Mouse (Mus musculus) right cerebral cortex, postnatal 14 days (tissue): ENCODE data around the gene Apopt1.
A peak's percentile ranks its signal among the peaks of the same experiment; 100 is the strongest.

Experiments used
- DNase-seq: peaks from one replicate; pipeline ENCODE4 v3.0.0; 2022

Apopt1 gene

GRCm38 (mm10) chr12:111750739-111751138 lies 37.7 kb downstream of the Apopt1 start:
- no peak for DNase-seq

GRCm38 (mm10) chr12:111752491-111752890 lies 39.4 kb downstream of the Apopt1 start:
- DNase-seq, result no peak

GRCm38 (mm10) chr12:111753347-111753746 lies 40.3 kb downstream of the Apopt1 start:
- DNase-seq, result no peak

GRCm38 (mm10) chr12:111754710-111755109 lies 41.6 kb downstream of the Apopt1 start:
- no peak for DNase-seq

GRCm38 (mm10) chr12:111755231-111755630 lies 42.2 kb downstream of the Apopt1 start:
- DNase-seq, result no peak

- DNase-seq, result no peak
These were observed 43.1 kb downstream of the Apopt1 start for GRCm38 (mm10) chr12:111756082-111756697.

- no peak for DNase-seq
These were observed 43.6 kb downstream of the Apopt1 start for GRCm38 (mm10) chr12:111756698-111757082.

- no peak for DNase-seq
These were observed 44.7 kb downstream of the Apopt1 start for GRCm38 (mm10) chr12:111757561-111758325.

- DNase-seq, result peak; percentile 84
These were observed 45.5 kb downstream of the Apopt1 start, which contains the start of gene Klc1 for GRCm38 (mm10) chr12:111758381-111759175. TSS of gene Klc1 (plus strand) at chr12:111758849.

- peak; percentile 38 for DNase-seq
These were observed 46.4 kb downstream of the Apopt1 start for GRCm38 (mm10) chr12:111759176-111760061.

- DNase-seq, result no peak
These were observed 47.3 kb downstream of the Apopt1 start for GRCm38 (mm10) chr12:111760306-111760908.

- no peak for DNase-seq
These were observed 49.7 kb downstream of the Apopt1 start for GRCm38 (mm10) chr12:111762620-111763280.

- no peak for DNase-seq
These were observed 53.5 kb downstream of the Apopt1 start for GRCm38 (mm10) chr12:111766313-111767236.

- DNase-seq, result no peak
These were observed 55.4 kb downstream of the Apopt1 start for GRCm38 (mm10) chr12:111768322-111768928.

GRCm38 (mm10) chr12:111769306-111769705 lies 56.2 kb downstream of the Apopt1 start:
- peak; percentile 65 for DNase-seq

GRCm38 (mm10) chr12:111769816-111770577 lies 56.9 kb downstream of the Apopt1 start:
- DNase-seq, result no peak

GRCm38 (mm10) chr12:111770651-111771050 lies 57.6 kb downstream of the Apopt1 start:
- DNase-seq, result no peak

GRCm38 (mm10) chr12:111774156-111774555 lies 61.1 kb downstream of the Apopt1 start:
- no peak for DNase-seq

- no peak for DNase-seq
These were observed 61.8 kb downstream of the Apopt1 start for GRCm38 (mm10) chr12:111774845-111775244.
